Mouse (Mus musculus): ENCODE results near the gene Hoxa7. TPM values are rescaled to one million over a fixed set of nuclear protein-coding genes. Genes with fewer than 3 reads are reported as not detected.

Gene Hoxa7
- polyA plus RNA-seq, 1 experiment from 2014 or later, result 13.9 TPM

DNA sequence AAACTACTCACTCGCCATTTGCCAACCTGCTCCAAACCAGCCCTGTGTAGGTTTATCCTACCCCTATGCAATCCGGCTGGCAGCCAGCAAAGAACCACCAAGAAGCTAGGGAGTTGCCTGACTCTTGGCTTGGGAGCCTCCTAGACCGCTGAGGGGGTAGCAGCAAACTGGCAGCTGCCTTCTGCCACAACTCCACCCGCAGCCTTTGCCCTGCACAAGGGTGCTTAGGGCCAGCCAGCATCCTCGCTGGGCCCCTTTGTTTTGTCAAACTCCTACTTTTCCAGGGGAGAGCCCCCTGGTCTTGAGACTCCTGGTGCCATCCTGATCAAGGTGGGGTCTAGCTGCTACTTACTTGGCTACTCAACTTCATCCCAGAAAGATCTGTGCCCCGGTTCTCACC is 37.0 kb downstream of the Hoxa7 start:
- Histone ChIP-seq H3K27ac (ENCODE audit: low read length) (peak overlapping the region; percentile 98), H3K36me3 (ENCODE audit: control insufficient read depth, insufficient read depth, low read length) (peaks cover 5% of the 10 kb centered on the region; the same call in 1 of the 2 replicates), H3K9me3 (ENCODE audit: control insufficient read depth, low read depth, low read length) (no peaks in the 10 kb centered on the region), H3K4me3 (ENCODE audit: low read depth, low read length) (no peak overlapping the region), H3K27me3 (ENCODE audit: control insufficient read depth, insufficient read depth, low read length) (no peaks in the 10 kb centered on the region), H3K4me1 (ENCODE audit: control insufficient read depth, insufficient read depth, low read length) (peaks cover 86% of the 10 kb centered on the region), H3K4me2 (replicated peaks; ENCODE audit: low read depth, low read length) (peak overlapping the region; percentile 24), H3K9ac (replicated peaks; ENCODE audit: low read depth, low read length) (no peak overlapping the region)
- WGBS, result 23% methylated on average over 6 of the region's 6 CpGs
- ATAC-seq (ENCODE audit: insufficient number of reproducible peaks, insufficient read depth, low FRiP score, low read depth), result no peak

- Histone ChIP-seq H3K4me1 (ENCODE audit: control insufficient read depth, insufficient read depth, low read length) (peaks cover 75% of the 10 kb centered on the region), H3K36me3 (ENCODE audit: control insufficient read depth, insufficient read depth, low read length) (peaks cover 5% of the 10 kb centered on the region; the same call in 1 of the 2 replicates), H3K27ac (ENCODE audit: low read length) (peak overlapping the region; percentile 98), H3K4me3 (ENCODE audit: low read depth, low read length) (no peak overlapping the region), H3K4me2 (replicated peaks; ENCODE audit: low read depth, low read length) (peak overlapping the region; percentile 24), H3K9ac (replicated peaks; ENCODE audit: low read depth, low read length) (no peak overlapping the region; the same call in 1 of the 2 replicates), H3K27me3 (ENCODE audit: control insufficient read depth, insufficient read depth, low read length) (no peaks in the 10 kb centered on the region), H3K9me3 (ENCODE audit: control insufficient read depth, low read depth, low read length) (no peaks in the 10 kb centered on the region)
- no peak for ATAC-seq (ENCODE audit: insufficient number of reproducible peaks, insufficient read depth, low FRiP score, low read depth)
- WGBS, result 20% methylated on average over 10 of the region's 10 CpGs
Observed at GRCm38 (mm10) chr6:52183311-52184080, 38.2 kb downstream of the Hoxa7 start.

DNA sequence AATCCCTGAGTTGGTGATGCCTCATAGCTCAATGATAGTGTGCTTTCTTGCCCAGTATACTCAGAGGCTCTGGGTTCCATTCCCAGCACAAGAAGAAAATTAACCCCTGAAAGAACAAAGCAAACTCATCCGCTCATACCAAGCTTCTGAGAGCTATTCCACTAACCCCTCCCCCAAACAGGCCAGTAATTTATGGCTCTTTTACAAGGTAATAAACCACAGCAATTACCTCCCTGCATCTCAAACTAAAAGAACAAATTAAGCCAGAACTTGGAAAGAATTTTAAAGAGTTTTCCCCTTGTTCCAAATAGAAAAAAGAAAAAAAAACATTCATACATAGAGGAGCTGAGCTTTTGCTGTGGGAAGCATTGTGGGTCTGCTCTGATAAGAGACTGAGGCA is 38.9 kb downstream of the Hoxa7 start:
- Histone ChIP-seq H3K27ac (ENCODE audit: low read length) (peak overlapping the region; percentile 98), H3K4me3 (ENCODE audit: low read depth, low read length) (no peak overlapping the region), H3K9me3 (ENCODE audit: control insufficient read depth, low read depth, low read length) (no peaks in the 10 kb centered on the region), H3K4me1 (ENCODE audit: control insufficient read depth, insufficient read depth, low read length) (peaks cover 71% of the 10 kb centered on the region), H3K4me2 (replicated peaks; ENCODE audit: low read depth, low read length) (peak overlapping the region; percentile 8; the same call in 1 of the 2 replicates), H3K27me3 (ENCODE audit: control insufficient read depth, insufficient read depth, low read length) (no peaks in the 10 kb centered on the region), H3K9ac (replicated peaks; ENCODE audit: low read depth, low read length) (no peak overlapping the region), H3K36me3 (ENCODE audit: control insufficient read depth, insufficient read depth, low read length) (peaks cover 5% of the 10 kb centered on the region; the same call in 1 of the 2 replicates)
- no peak for ATAC-seq (ENCODE audit: insufficient number of reproducible peaks, insufficient read depth, low FRiP score, low read depth)
- WGBS, result 69% methylated on average over 1 of the region's 1 CpGs

- 38% methylated on average over 2 of the region's 2 CpGs for WGBS
- Histone ChIP-seq H3K9ac (replicated peaks; ENCODE audit: low read depth, low read length) (no peak overlapping the region), H3K27ac (ENCODE audit: low read length) (peak overlapping the region; percentile 98), H3K36me3 (ENCODE audit: control insufficient read depth, insufficient read depth, low read length) (peaks cover 5% of the 10 kb centered on the region; the same call in 1 of the 2 replicates), H3K4me2 (replicated peaks; ENCODE audit: low read depth, low read length) (no peak overlapping the region), H3K9me3 (ENCODE audit: control insufficient read depth, low read depth, low read length) (no peaks in the 10 kb centered on the region), H3K27me3 (ENCODE audit: control insufficient read depth, insufficient read depth, low read length) (no peaks in the 10 kb centered on the region), H3K4me3 (ENCODE audit: low read depth, low read length) (no peak overlapping the region), H3K4me1 (ENCODE audit: control insufficient read depth, insufficient read depth, low read length) (peaks cover 63% of the 10 kb centered on the region)
- no peak for ATAC-seq (ENCODE audit: insufficient number of reproducible peaks, insufficient read depth, low FRiP score, low read depth)
Observed at GRCm38 (mm10) chr6:52182030-52182429, 39.6 kb downstream of the Hoxa7 start.

DNA sequence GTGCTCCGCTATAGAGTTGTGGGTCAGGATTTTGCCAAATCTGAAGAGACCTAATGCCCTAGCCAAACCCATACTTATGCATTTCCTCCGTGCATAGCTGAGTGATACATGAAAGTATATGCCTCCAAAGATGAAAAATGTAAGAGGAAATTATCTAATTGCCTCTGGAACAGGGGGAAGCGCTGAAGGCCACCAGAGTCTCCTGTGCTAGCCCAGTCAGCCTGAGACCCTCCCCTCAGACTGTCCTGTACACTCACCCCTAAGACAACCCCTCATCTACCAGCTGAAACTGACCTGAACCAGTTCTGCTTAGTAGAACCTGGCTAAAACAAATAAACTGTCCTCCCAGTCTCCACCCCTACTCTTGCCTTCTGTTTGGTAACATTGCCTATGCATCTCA is 40.9 kb downstream of the Hoxa7 start:
- Histone ChIP-seq H3K27ac (ENCODE audit: low read length) (peak overlapping the region; percentile 98), H3K27me3 (ENCODE audit: control insufficient read depth, insufficient read depth, low read length) (no peaks in the 10 kb centered on the region), H3K4me2 (replicated peaks; ENCODE audit: low read depth, low read length) (peak overlapping the region; percentile 61), H3K36me3 (ENCODE audit: control insufficient read depth, insufficient read depth, low read length) (peaks cover 3% of the 10 kb centered on the region; the same call in 1 of the 2 replicates), H3K4me3 (ENCODE audit: low read depth, low read length) (peak overlapping the region; percentile 63), H3K9me3 (ENCODE audit: control insufficient read depth, low read depth, low read length) (no peaks in the 10 kb centered on the region), H3K4me1 (ENCODE audit: control insufficient read depth, insufficient read depth, low read length) (peaks cover 53% of the 10 kb centered on the region), H3K9ac (replicated peaks; ENCODE audit: low read depth, low read length) (peak overlapping the region; percentile 79)
- no peak for ATAC-seq (ENCODE audit: insufficient number of reproducible peaks, insufficient read depth, low FRiP score, low read depth)
- 26% methylated on average over 3 of the region's 3 CpGs for WGBS

DNA sequence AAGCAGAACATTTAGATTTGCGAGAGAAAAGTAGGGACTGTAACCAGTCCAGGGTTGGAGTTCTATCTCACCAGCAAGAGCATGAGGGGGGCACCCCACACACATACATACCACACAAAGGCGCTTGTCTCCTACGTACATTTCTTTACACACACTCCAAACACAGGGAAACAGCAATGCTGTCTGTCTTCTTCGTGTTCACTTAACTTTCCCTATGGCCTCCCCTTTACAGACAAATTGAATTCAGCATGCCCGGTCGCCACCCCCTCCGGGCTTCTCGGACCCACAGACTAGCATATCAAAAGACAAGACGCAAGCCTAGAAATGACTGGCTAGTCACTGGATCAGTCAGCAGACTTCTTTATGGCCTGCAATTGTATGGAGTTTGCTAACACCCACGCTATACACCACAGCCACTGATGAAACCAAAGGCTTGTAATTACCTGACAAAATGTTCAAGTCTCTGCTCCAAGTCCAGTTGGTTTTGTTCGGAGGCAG is 41.4 kb downstream of the Hoxa7 start:
- Histone ChIP-seq H3K27me3 (ENCODE audit: control insufficient read depth, insufficient read depth, low read length) (no peaks in the 10 kb centered on the region), H3K4me3 (ENCODE audit: low read depth, low read length) (peak overlapping the region; percentile 63), H3K4me1 (ENCODE audit: control insufficient read depth, insufficient read depth, low read length) (peaks cover 49% of the 10 kb centered on the region), H3K9ac (replicated peaks; ENCODE audit: low read depth, low read length) (peak overlapping the region; percentile 79), H3K9me3 (ENCODE audit: control insufficient read depth, low read depth, low read length) (no peaks in the 10 kb centered on the region), H3K27ac (ENCODE audit: low read length) (peak overlapping the region; percentile 98), H3K4me2 (replicated peaks; ENCODE audit: low read depth, low read length) (peak overlapping the region; percentile 61), H3K36me3 (ENCODE audit: control insufficient read depth, insufficient read depth, low read length) (peaks cover 3% of the 10 kb centered on the region; the same call in 1 of the 2 replicates)
- ATAC-seq (ENCODE audit: insufficient number of reproducible peaks, insufficient read depth, low FRiP score, low read depth), result no peak
- WGBS, result 12% methylated on average over 11 of the region's 11 CpGs

DNA sequence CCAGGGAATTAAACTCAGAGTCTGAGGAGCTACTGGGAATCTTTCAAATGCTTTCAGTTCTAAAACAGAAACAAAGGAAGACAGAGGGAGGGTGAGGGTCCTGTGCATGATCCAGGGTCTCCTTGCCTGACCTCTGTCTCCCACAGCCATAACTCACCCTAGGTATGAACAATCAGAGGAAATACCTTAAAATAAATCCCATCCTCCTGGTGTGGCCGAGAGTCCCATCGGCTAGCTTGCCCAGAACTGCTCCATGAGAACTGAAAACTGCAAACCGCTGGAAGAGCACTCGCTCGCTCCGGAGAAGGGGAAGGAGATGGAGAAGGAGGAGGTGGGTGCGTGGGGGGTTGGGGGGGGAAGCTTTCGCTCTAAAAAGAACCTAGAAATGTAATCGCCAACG is 42.0 kb downstream of the Hoxa7 start:
- H3K27ac ChIP-seq (ENCODE audit: low read length), result peak overlapping the region; percentile 98
- peak overlapping the region; percentile 79 for H3K9ac ChIP-seq (replicated peaks; ENCODE audit: low read depth, low read length)
- H3K9me3 ChIP-seq (ENCODE audit: control insufficient read depth, low read depth, low read length), result no peaks in the 10 kb centered on the region
- peak overlapping the region; percentile 63 for H3K4me3 ChIP-seq (ENCODE audit: low read depth, low read length)
- H3K4me1 ChIP-seq (ENCODE audit: control insufficient read depth, insufficient read depth, low read length), result peaks cover 43% of the 10 kb centered on the region
- 5% methylated on average over 10 of the region's 10 CpGs for WGBS
- H3K4me2 ChIP-seq (replicated peaks; ENCODE audit: low read depth, low read length), result peak overlapping the region; percentile 61
- H3K36me3 ChIP-seq (ENCODE audit: control insufficient read depth, insufficient read depth, low read length), result peaks cover 3% of the 10 kb centered on the region; the same call in 1 of the 2 replicates
- no peaks in the 10 kb centered on the region for H3K27me3 ChIP-seq (ENCODE audit: control insufficient read depth, insufficient read depth, low read length)
- no peak for ATAC-seq (ENCODE audit: insufficient number of reproducible peaks, insufficient read depth, low FRiP score, low read depth)

GRCm38 (mm10) chr6:52178918-52179665 is 42.6 kb downstream of the Hoxa7 start:
- peak overlapping the region; percentile 79 for H3K9ac ChIP-seq (replicated peaks; ENCODE audit: low read depth, low read length)
- H3K9me3 ChIP-seq (ENCODE audit: control insufficient read depth, low read depth, low read length), result no peaks in the 10 kb centered on the region
- H3K27me3 ChIP-seq (ENCODE audit: control insufficient read depth, insufficient read depth, low read length), result no peaks in the 10 kb centered on the region
- peak overlapping the region; percentile 61 for H3K4me2 ChIP-seq (replicated peaks; ENCODE audit: low read depth, low read length)
- no peak for ATAC-seq (ENCODE audit: insufficient number of reproducible peaks, insufficient read depth, low FRiP score, low read depth)
- H3K36me3 ChIP-seq (ENCODE audit: control insufficient read depth, insufficient read depth, low read length), result peaks cover 3% of the 10 kb centered on the region; the same call in 1 of the 2 replicates
- H3K27ac ChIP-seq (ENCODE audit: low read length), result peak overlapping the region; percentile 98
- peak overlapping the region; percentile 63 for H3K4me3 ChIP-seq (ENCODE audit: low read depth, low read length)
- WGBS, result 12% methylated on average over 4 of the region's 4 CpGs
- peaks cover 37% of the 10 kb centered on the region for H3K4me1 ChIP-seq (ENCODE audit: control insufficient read depth, insufficient read depth, low read length)

All from stomach, embryonic 14.5 days (tissue).